Mouse (Mus musculus) natural killer cell, adult 2 months (primary cell): ENCODE data around the gene Ryr2.

Experiments used
- DNase-seq, 2 experiments: peaks; one replicate each; pipeline ENCODE4 v3.0.0; 2022; ENCODE audit warnings: low spot score in 2 of 2

The Ryr2 gene

DNA sequence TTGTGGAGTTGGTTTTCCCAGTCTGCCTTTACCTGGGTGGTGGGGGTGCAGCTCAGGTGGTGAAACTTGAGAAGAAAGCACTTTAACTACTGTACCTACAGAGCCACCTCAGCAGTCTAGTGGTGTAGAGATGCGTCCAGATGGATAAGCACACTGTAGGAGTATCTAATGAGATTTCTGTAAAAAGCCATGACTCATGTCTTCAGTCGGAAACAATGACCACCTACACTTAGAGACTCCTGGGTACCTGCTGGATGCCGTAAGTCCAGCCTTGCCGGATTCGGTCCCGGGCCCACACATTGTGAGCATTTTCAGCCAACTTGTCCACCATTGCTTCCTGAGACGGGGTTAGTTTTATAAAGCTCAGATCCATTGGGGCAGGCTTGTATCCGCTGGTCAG is 334.6 kb downstream of the Ryr2 start:
- no peak for DNase-seq

- no peak for DNase-seq
Observed at GRCm38 (mm10) chr13:11766899-11767298, 339.8 kb downstream of the Ryr2 start.

DNA sequence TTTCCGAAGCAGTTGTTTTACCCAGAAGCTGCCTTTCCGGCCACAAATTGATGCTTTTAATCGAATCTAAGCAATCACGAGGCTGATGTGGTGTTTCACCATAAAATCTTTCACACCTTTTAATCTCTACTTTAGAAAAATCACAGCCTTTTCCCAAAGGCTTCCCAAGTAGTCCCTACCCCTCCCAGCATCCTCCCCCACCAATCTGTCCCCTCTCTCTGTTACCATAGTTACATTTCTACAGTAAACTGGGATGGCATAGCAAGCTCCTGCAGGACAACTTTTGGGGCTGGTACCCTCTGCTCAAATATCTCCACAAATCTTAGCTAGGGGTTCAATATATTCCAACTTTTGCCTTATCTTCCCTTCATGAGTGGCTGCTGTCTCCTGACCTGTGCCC is 342.8 kb downstream of the Ryr2 start:
- DNase-seq: no peak

DNA sequence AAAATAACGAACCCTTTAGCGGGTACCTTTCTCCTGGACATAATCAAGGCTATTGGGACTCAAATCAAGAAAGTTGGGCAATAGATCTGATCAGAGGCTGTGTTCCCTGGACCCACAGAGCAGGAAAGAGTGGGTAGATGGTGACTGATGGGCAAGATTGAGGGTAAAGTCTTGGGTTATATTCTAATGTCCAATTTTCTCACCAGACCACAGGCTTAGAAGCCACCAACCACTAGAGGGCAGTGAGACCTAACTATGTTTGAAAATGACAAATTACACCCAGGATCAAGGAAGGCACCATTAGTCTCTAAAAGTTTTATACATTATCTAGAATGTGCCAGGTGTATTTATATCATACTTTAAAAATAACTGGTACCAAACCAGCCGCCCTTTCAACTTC is 343.6 kb downstream of the Ryr2 start:
- DNase-seq: no peak

DNA sequence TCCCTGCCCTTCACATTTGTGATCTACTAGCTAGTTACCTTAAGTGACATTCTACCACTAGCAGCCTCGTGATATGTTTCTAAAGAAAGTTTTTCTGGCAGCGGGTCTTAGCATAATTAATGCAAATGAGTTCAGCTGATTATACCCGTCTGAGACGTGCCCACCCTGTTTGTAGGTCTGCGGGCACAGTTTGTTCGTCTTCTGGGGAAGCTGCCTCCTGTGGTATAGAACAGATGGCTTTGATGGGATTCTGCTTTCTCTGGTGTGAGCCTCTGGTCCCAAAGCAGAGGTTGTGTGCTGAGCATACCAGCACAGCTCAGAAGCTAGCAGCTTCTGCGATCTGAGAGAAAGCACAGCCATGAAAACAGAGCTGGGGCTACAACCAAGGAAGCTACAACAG is 348.9 kb downstream of the Ryr2 start:
- DNase-seq: no peak

DNA sequence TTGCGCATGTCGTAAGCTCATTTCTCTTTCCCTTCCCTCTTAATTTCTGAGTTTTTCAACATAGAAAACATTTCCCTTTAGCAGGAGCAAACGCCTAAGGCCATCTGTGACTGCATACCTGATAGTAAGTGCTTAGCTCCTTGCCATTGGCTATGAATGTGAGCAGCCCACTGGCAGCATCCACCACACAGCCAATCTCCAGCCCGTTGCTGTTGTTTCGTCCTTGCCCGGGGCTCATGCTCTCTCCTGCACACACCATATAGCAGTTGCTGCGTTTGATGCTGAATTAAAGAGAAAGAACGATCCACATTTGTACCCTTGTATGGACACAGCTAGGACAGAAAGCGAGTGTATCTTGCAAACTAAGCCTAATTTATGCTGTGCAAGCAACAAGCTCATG is 361.3 kb downstream of the Ryr2 start:
- DNase-seq: no peak

- DNase-seq: no peak
Observed at GRCm38 (mm10) chr13:11738211-11738610, 368.5 kb downstream of the Ryr2 start.

- no peak for DNase-seq
Observed at GRCm38 (mm10) chr13:11716216-11716615, 390.5 kb downstream of the Ryr2 start.

GRCm38 (mm10) chr13:11709708-11710471 is 396.9 kb downstream of the Ryr2 start:
- no peak for DNase-seq

GRCm38 (mm10) chr13:11701721-11702120 is 405.0 kb downstream of the Ryr2 start:
- DNase-seq: no peak

DNA sequence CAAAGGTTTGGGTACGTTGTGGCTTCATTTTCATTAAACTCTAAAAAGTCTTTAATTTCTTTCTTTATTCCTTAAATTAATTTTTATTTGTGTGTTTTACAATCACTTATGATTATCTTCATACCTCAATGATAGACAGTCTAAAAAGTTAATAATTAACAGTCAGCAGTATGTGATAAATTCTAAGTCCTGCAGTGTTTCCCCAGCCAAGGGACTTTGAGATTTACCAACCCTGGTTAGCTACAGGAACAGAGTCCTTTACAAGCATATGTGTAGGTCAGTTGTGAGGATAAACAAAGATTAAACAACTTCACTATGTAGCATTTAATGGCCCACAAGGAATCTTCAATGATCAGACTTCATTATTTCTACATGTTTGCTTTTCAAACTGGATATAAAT is 410.2 kb downstream of the Ryr2 start:
- no peak for DNase-seq

GRCm38 (mm10) chr13:11681802-11682201 is 424.9 kb downstream of the Ryr2 start:
- no peak for DNase-seq

DNA sequence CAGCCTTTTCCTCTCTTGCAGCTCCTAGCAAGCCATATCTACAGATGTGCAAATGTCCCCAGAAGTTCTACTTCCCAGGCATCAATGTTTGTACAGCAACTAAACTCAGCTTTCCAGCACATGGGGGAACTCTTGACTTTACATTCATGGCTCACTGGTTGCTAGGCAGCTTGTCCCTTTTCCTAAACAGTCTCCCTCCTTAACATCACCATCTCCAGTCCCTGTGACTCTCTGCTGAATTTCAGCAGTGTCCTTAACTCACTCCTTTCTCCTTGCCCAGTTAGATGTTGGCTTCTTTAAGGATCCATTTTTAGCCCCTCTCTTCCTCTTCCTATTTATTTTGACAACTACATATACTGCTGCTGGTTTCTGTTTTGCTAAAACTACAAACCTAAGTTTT is 443.9 kb downstream of the Ryr2 start:
- DNase-seq: no peak

GRCm38 (mm10) chr13:11644846-11645245 is 461.9 kb downstream of the Ryr2 start:
- DNase-seq: no peak

GRCm38 (mm10) chr13:11636383-11636782 is 470.4 kb downstream of the Ryr2 start:
- DNase-seq: no peak

DNA sequence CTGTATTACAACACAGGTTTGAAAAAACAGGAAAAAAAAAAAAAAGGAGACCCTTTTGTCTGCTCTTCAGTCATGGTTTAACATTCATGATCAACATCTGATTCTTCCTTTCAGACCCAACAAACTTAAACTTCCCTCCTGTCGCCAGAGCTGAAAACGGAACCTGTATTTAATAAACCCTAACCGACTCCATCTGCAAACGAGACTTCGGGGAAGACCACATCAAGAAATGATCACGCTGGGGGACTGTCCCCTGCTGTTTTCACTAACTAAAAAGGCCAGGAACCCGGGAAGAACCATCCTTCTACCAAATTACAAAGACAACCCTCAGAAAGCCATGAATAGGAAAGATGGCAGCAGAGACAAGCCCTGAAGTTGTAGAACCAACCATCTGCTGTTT is 482.2 kb downstream of the Ryr2 start:
- DNase-seq: no peak

- no peak for DNase-seq
Observed at GRCm38 (mm10) chr13:11595431-11595830, 511.3 kb downstream of the Ryr2 start.

DNA sequence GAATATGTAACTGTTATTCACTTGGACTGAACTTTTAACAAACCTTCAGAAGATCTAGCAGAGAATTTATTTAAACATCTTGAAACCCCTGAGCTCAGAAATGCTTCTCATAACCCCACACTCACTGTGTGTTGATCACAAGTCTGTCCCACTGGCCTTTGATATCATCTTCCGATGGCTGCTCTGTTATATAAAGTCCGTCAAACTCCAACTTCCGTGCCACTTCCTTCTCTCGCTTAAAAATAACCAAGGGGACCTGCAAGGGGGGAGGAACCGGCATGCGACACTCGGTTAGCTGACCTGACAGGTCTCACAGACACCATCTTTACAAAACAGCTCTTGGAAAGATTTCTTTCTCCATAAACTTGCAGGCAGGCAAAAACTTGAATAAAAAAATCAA is 521.5 kb downstream of the Ryr2 start:
- no peak for DNase-seq

DNA sequence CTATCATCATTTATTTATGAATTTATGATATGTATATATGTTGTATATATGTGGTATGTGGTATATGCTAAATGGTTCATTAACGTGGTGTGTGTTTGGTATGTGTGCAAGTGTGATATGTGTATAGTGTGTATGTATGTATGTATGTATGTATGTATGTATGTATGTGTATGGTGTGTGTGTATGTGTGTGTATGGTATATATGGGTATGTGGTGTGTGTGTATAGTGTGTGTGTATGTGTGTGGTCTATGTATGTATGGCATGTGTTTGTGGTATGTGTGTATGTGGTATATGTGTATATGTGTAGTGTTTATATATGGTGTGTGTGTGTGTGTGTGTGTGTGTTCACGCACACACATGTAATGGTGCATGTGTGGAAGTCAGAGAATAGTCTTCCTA is 534.2 kb downstream of the Ryr2 start:
- no peak for DNase-seq

DNA sequence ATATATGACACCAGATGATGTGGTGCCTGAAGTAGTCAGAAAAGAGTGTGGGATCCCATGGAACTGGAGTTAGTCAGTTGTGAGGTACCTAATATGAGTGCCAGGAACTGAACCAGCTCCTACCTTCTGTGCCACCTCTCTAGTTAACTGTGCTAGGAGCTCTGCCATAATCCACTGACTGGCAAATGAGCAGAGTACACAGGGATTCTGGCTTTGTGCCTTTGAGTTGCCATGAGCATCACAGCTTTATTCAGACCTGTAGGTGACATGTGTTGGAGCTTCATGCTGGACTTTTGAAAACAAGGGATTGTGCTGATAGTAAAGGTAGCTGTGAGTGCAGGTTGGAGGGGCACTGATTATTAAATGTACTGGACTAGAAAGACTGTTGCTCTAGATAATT is 539.4 kb downstream of the Ryr2 start:
- no peak for DNase-seq

- DNase-seq: no peak
Observed at GRCm38 (mm10) chr13:11566486-11566885, 540.3 kb downstream of the Ryr2 start.

DNA sequence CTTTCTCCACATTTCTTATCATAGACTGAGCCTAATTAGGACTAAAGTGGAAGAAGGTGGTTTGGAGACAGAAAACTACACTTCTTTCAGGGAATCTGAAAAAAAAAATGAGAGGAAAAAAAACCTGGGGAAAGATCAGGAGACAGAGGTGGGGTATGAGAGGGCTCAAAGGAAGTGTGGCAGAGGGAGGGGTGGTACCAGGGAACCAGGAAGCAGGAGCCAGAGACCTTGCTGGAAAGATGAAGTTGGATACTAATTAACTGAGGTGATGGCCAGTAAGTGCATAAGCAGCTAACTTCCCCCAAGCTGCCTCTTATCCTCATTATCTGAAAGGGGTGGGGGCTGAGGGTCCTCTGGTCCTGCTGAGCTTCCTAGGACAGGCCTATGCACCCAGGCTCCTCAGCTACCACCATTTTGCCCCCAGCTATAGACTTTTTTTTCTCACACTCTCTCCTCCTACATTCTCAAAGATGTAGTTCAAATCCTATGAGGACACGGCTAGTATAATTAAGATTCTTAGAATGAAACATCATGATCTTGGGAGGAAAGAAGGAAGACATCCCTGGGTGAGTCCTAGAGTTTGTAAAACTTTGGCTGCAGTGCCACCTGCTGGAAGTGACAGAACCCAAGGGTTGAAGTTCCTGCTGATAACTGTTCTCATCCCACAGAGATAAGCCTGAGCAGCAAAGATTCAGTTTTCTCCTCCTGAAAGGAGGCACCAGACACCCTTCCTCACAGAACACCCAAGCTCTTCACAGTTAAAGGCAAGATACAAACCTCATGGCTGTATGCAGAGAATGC is 543.3 kb downstream of the Ryr2 start:
- DNase-seq: no peak

GRCm38 (mm10) chr13:11549644-11550043 is 557.1 kb downstream of the Ryr2 start:
- no peak for DNase-seq
